Mouse (Mus musculus) embryo, embryonic 9.5 days (tissue): Measurements from ENCODE around the gene Nudt14.

Experiments used
- DNase-seq: peaks from one replicate; pipeline ENCODE4 v3.0.0-alpha.2; 2017; ENCODE audit errors: extremely low spot score

The Nudt14 gene

DNA sequence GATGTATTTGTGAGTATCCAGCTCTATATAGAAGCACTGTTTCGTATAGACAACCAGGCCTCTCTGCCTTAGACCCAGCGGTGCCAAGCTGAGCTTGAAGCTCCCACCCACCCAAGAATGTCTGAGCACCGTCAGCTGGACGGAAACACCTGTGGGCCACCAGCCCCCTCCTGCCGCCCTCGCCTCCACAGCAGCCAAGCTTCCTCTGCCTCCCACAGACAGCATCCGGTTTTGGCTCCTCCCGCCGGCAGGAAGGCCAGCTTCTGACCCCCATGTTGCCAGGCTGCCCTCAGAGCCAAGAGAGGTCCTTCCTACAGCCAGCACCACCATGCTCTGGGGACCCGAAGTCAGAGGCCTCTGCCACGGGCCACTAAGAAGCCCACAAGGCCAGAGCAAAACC, 27.4 kb downstream of the Nudt14 start:
- DNase-seq, result no peak

DNA sequence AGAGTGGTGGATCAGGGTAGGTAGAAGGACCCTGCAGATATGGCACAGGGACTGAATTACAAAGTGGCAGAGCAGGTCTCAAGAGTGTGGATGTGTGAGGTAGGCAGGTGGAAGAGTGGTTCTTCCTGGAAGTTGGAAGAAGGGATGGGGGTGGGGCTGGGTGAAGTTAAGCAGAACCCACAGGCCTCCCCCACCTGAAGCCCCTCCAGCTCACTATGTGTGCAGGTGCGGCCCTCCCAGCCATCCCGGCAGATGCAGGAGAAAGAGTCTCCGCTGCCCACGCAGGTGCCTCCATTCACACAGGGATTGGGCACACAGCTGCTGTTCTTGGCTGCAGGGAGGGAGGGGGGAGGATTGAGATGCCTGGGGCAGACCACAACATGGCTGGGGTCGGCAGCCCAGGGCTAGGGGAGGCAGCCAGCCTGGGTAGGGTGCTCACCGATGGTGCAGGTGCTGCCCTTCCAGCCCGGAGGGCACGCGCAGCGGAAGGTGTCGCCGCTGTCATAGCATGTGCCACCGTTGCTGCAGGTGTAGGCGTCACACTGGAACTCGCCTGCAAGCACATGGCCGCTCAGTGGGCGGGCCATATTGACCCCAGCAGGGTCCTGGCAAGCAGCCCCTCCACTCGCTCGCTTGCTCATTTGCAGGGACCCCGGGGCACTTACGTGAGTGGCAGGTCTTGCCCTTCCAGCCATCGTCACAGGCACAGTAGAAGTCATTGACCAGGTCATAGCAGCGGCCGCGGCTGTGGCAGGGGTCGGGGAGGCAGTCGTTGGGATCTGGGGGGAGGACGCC, 28.8 kb downstream of the Nudt14 start:
- DNase-seq, result no peak

DNA sequence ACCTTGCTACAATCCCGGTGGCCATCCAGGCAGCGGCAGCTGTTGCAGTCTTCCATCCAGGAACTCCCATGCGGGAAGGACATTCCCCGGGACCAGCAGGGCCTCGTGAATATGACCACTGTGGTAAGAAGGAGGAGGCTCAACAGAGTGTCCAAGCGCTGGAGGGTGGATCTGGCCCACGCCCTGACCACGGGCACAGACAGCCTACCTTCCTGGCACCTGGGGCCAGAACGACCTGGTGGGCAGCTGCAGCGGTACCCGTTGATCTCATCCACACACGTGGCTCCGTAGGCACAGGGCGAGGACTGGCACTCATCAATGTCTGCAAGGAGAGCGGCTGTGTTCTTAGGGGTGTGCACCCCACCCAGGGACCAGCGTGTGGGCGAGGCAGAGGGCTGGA, 30.2 kb downstream of the Nudt14 start:
- DNase-seq, result no peak

DNA sequence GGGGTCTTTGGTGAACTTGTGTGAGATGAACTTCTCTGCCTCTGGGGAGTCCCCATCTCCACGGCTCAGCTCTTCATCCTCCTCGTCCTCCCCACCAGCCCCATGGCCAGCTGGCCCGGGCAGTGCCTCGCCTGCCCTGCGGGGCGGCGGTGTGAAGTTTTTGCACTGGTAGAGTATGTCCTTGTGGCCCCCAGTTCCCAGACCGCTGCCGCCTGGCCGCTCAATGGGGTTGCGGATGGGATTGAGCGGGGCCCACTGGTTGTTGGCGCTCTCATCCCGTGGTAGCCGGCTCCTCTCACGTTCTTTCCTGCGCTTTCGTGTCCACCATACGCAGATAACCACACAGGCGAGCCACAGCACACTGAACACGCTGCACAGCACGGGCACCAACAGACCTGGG, 32.9 kb downstream of the Nudt14 start:
- DNase-seq, result no peak

DNA sequence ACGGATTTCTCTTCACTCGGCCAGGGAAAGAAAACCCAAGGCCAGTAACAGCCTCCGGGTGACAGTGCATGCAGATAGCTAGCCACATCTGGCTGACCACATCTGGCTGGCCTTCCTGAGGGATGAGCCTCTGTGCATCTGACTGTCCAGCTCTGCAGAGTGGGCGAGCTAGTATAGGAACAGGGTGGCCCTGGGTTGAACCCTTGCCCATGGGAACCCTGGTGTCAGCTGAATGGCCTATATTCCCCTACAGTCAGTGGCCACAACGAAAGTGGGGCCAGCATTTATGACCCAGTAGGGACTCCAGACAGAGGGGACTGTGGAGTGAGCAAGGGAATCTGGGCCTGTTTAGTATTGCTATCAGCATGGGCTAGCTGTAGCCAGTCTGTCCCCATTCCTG, 36.9 kb downstream of the Nudt14 start:
- no peak for DNase-seq

DNA sequence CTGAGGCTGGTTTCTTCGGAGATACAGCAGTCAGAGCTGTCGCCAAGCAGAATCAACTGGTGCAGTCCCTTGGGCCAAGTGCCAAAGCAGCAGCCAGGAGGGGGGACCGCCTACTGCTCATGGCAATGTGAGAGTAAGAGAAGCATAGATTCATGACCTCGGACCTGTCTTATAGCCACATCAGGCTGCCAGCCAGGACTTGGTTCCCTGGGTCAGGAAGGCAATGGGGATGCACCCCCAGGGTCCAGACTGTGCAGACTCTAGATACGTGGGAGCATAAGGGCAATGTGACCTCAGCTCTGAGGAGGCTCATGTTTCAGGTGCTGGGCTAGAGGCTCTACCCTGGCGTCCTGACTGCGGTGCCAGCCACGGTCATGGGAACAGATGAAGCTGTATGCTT, 38.0 kb downstream of the Nudt14 start:
- no peak for DNase-seq

DNA sequence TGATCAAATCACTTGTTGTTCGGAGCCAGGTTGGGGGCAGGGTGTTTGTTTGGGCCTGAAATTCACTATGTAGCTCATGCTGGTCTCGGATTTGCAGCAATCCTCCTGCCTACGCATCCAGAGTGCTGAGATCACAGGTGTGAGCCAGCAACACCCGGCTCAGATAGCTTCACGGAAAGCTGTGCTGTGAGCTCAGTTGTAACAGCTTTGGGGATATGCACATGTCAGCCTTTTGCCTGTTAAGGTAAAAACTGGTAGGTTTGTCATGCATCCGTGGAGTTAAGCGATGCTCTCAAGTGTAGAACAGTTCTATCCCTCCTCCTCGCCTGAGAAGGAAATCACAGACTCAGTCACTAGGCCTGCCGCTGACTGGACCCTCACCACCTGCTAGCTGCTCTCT, 41.3 kb downstream of the Nudt14 start:
- no peak for DNase-seq

DNA sequence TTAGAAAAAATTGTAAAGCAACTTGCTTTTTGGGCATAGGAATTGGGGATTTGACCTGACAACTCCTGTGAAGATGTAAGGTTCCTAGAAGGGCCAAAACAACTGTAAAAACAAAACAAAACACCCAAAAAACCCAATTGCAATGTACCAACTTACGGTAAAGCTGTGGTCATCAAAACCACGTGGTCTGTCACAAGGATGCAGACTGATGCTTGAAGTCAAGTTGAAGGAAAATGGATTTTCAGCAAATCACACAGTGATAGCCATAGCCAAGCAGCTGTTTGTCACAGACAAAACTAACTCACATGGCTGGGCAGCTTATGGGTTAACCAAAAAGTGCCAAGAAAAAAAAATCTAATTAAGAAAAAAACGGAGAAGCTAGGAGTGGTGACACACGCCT, 43.0 kb downstream of the Nudt14 start:
- no peak for DNase-seq

DNA sequence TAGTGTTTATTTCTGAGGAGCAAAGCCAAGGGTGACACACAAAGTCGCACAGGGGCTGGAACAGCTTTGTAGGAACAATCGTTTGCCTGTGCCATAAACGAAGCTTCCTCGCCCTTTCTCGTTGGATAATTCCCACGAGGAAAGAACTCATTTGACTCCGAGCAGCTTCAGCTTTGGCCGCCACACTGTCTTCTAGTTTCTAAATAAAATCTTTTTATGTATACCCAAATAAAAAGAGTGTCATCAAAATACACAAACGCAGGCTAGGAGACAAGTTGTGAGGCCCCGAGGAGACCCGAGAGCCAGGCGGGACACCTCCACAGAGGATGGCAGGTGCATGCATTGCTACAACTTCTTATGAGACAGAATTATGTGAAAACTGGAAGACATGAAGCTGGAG, 43.6 kb downstream of the Nudt14 start:
- DNase-seq, result no peak

DNA sequence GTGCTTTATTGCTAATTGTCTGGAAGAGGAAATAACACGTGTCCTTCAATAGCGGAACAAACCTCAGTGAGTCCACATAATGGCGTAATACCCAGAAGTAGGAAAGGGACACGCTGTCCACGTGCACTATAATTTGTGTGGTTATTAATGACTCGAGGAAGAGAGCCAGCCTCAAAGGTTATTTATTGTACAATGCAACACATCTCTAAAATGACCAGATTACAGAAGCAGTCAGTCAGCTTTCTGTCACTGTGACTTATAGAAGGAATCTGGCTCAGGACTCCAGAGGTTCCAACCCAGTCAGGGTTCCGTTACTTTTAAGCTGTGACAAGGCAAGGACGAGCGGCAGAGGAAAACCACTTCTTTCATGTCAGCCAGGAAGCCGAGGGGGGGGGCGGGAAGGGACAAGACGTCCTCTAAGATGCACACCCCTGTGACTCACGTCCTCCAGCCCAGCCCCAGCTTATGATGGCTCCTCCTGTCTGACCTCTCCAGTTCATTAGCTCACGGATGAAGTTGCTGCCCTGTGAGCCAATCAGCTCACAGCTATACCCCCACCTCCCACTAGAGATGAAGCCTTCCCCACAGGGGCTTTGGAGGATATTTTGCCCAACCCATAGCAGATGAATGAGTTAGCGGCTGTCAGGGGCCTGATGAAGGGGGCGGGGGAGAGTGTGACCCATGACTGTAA, 44.3 kb downstream of the Nudt14 start:
- DNase-seq, result peak; percentile 35

DNA sequence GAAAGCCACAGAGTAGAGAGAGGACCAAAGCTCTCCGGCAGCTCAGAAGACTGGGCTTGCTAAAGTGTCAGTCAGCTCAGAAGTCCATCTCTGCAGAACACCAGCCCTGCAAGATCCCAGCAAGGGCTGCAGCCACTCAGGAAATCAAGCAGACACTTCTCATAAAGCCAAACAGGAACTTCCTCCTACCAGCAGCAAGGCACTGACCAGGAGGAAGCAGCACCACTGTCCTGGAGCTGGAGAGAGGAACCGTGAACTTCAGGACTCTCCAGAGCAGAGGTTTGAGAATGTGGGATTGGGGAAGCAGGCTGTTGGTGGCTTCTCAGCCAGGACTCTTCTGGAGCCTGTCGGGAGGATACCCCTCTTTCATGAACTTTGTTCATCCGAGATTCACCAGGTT, 47.0 kb downstream of the Nudt14 start:
- DNase-seq, result no peak

DNA sequence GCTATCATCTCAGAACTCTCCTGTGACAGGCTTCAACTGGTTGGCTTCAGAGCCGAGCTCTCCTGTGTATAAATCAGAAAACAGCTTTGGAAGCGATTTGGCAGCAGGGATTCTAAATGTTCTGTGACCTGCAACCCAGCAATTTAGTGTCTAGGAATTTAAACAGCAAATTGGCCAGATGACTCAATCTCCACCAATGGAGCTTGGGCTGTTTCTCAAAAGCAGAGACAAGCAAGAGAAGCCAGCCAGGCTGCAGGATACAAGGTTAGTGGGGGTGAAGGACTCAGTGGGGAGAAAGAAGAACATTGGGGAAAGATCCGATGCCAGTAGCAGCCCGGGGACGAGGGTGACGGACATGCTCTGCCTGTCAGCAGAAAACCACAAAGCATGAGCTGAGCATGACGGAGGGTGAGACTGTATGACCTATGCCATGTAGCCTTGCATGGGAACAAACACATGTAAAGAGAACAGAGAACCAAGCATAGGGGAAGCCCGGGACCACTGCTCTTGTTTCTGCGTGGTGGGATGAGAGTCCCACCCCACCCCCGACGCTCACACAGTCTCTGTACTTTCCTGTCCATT, 47.5 kb downstream of the Nudt14 start:
- DNase-seq, result no peak

DNA sequence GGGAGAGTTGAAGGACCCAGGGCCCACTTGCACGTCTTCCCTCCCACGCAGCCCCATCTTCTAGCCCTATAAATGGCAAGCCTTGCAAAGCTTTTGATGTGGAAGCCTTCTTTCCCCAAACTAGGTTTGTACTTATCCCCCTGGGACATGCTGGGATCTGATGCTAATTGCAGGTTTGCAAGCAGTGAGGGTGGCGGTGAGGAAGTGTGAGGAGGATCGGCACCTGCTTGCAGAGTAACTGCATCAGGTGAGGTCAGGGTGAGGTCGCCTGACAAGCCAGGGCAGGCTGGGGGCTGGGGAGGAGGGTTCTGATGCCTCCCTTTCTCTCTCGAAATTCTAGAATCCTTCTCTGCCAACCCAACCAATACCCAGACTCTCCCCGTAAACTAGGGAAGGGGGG, 56.5 kb downstream of the Nudt14 start:
- no peak for DNase-seq
